Mouse (Mus musculus) testis, adult 2 months (tissue): ENCODE data around the gene Pard3.

Experiments
- CTCF ChIP-seq: fragments of 200-500 bp; IDR thresholded peaks from 2 replicates; pipeline ENCODE4 v1.5.1; 2012; ENCODE audit warnings: low read depth, mild to moderate bottlenecking, inconsistent platforms, low read length, moderate library complexity; ENCODE audit not compliant: control insufficient read depth, insufficient read depth, insufficient replicate concordance
- POLR2A ChIP-seq: fragments of 200-500 bp; IDR thresholded peaks from 2 replicates; pipeline ENCODE4 v1.6.1; 2012; ENCODE audit warnings: low read depth, mild to moderate bottlenecking, inconsistent platforms, low read length, moderate library complexity; ENCODE audit not compliant: control insufficient read depth

GRCm38 (mm10) chr8:127557566-127557965, 493.9 kb downstream of the Pard3 start:
- no peak for TF ChIP-seq CTCF
- TF ChIP-seq POLR2A: no peak
